Mouse (Mus musculus): ENCODE measurements around the gene Cfap206.

DNA sequence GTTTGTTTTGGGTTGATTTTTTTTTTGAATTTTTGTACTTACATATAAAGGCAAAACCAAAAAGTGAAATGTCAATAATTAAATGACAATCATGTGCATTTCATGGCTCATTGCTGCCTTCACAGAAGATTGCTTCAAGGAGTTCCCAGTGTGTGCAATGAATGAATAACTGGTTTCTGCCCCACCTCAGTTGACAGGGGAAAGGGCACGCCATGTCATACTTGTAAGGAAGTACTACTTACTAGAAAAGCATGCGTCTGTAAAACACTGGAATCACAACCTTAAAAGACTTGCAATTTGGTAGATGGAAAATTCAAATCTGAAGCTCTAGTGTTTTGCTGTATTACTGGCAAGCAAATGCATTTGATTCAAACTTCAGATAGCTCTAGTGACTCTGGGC lies 71.0 kb downstream of the Cfap206 start:
- TF ChIP-seq POLR2A (IDR thresholded peaks at IDR 0.05; ENCODE audit: borderline replicate concordance, extremely low read depth, low read depth, low read length), result no peak
- no peak for TF ChIP-seq CTCF (IDR thresholded peaks at IDR 0.05; ENCODE audit: insufficient read depth, low read length)
